Mouse (Mus musculus) layer of hippocampus, postnatal 10 days (tissue): Measurements from ENCODE around the gene Cideb. TPM values are rescaled to one million over a fixed set of nuclear protein-coding genes. Genes with fewer than 3 reads are reported as not detected.

Source experiments
- DNase-seq, 2 experiments: peaks; one replicate each; pipeline ENCODE4 v3.0.0; 2021; ENCODE audit warnings: low spot score in 2 of 2
- long read RNA-seq: library from polyadenylated mRNA; stranded (forward); transcript quantifications from one replicate; pipeline ENCODE4 v2.0.0, GENCODE M21; 2023
- total RNA-seq, 2 experiments: library from RNA; stranded (reverse); gene quantifications; 2 replicates each; pipeline ENCODE4 v1.2.3; 2021

The Cideb gene
- total RNA-seq = under 1 TPM; 0.47 to 0.89 TPM
- long read RNA-seq, partial matches to known transcripts = 0 of 1 reads
- long read RNA-seq, other reads (novel, unspliced or antisense) = 0 of 1 reads

DNA sequence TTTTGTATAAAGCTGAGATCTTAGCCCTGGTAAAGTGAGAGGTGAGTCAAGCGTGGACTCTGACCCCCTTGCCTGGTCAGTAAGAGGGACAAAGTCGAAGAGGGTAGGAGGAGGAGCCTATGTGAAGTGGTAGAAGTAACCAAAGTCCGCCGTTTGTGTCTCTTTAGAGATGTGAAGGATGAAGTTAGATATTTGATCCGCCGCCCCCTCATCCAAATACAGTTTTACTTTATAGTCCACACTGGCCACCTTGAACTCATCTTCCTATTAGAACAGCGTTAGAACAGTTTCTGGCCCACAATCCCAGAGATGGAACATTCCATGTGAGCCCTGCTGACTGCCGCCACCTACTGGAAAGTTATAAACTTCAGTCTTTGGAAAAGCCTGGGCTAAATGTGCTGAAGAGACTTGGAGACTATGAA lies at the start of gene Cideb:
Cideb (minus strand) TSS at position 96 of the 422 bp plus-strand sequence.
- peak; percentile 50 to 56 for DNase-seq

DNA sequence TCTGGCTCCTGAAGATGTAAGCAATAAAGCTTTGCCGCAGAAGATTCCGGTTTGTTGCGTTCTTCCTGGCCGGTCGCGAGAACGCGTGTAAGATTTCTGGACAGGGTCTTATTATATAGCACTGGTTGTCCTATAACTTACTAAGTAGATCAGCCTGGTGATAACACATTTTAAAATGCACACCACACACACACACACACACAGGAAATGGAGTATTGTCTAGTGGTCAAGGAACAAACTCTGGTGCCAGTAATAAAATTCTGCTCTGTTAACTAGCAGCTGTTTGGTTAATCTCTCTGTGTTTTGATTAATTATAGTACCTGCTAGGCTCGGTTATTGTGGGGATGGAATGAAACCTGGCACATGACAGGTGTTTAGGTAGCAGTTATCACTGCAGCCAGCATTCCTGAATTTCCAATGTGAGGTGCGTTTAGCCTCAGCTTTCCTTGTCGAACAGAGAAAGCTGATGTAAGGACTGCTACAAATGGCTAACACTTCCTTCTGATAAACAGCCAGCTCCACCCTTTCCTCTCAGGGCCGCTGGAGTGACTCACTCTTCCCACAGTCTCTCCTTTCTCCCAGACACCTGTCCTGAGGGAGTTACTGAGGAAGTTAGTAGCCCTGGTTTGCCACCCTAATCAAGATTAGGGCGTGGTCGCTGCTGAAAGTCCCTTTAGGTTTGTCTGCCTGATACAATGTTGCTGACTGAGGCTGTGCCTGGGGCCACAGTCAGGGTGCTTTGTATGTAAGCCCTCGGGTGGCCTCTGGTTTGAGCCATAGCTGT lies 37.3 kb upstream of the Cideb start:
- peak in 1 of 2 experiments; percentile 4 for DNase-seq

DNA sequence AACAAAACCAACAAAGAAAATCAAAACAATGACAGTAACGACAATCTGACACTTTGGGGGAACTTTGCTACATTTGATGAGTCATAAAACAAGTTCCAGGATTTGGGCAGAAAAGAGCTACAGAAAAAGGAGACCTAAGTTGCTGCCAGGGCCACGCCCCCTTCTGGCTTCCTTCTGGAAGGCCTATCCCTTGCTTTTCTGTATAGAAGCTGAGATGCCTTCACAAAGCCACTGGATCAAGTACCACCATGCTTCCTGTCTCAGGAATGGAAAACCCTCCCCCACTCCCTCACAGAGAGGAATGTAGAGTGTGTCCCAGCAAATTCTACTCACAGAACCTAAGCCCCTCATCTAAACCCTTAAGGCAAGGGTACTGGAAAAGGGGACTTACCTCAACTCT lies 35.7 kb upstream of the Cideb start:
- DNase-seq = peak in 1 of 2 experiments; percentile 4

DNA sequence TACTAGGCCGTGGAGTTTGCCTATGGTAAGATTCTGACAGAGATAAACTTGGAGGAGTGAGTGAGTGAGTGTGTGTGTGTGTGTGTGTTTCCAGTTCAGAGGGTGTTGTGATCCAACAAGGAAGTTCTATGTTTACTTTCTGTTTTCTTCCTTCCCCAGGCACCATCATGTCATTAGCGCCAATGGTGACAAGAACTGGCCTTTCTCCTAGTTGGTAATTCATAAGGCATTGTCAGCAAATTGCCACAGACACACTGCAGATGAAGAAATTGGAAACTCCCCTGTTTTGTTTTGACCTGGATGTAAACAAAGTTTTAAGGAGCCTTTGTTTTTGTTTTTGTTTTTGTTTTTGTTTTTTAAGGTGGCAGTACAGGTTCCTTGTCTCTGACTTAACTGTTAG lies 35.2 kb upstream of the Cideb start:
- DNase-seq = no peak

DNA sequence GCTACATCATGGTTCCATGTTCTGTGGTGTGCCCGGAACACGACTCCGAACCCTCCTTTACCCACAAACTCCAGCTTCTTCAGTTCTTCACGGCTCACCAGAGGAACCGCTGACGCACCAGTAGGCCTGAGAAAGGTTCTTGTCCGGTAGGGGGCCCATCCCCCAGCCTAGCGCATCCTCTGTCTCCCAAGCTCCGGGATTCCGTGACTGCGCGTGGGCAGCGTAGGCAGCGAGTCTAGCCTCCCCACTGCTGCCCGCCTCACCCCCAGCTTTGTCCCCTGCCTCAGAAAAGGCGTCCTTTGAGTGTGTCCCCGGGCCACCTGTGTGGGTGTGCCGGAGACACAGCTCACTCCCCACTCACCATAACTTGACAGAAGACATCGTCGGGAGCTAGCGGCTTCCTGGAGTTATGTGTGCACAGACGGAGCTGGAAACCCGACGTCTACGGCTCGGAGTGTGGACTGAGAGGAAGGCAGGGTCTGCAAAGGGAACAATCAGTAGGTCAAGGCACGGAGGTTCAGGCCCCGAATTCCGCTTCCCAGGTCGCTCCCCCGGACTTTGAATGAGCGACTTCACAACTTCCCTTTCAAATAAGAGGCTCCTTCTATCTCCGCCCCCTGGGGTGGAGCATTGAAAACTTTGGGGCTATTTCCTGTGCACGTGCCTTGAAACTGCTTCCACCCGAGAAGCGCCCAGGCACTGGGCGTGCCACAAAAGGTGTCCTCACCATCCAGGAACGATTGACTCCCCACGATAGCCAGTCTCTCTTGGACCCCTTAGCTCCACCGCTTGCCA lies 30.2 kb upstream of the Cideb start, which contains the start of gene Ripk3:
Ripk3 (minus strand) TSS at position 610 of the 795 bp plus-strand sequence.
- DNase-seq = peak in 1 of 2 experiments; percentile 10

DNA sequence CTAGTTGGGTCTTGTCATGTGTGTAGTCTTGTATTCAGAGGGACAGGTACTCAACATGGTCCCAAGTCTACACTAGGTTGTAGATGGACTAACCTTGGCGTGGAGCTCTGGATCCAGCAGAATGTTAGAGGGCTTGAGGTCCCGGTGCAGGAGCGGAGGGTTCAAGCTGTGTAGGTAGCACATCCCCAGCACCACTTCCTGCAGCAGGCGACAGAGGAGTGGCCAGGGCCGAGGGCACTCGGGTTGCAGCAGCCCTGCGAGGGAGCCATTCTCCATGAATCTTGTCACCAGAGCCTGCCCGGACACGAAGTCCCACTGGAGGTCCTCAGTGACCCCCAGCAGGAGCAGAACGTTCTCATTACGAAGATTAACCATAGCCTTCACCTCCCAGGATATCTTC lies 29.5 kb upstream of the Cideb start:
- peak in 1 of 2 experiments; percentile 7 for DNase-seq

DNA sequence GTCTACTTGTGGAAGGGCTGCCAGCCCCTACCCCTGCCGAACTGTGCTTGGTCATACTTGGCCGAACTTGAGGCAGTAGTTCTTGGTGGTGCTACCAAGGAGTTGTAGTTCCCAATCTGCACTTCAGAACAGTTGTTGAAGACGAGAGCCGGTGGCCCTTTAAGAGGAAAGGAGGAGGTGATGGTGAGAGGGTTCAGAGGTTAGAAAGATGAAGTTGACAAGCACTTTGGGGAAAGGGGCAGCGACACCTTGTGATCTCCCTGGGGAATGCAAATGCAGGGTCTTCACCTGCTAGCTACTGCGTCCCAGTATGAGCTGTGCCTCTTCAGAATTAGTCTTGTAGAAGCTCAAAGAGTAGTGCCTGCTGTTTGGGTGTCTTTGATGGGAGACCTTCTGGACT lies 26.9 kb upstream of the Cideb start:
- peak in 1 of 2 experiments; percentile 17 for DNase-seq

DNA sequence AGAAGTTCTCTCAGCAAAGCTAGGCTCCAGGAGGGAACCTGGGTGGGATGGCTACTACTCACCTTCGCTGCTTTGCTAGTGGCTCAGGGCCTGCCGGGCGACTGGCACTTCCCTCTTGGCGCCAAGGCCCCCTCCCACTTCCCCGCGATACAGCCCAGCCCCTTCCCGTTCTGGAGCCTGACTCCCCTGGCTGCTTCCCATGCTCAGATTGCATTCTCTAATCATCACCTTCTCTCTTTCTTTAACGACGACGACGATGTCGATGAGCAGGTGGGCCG lies 25.6 kb upstream of the Cideb start, which contains the start of gene Adcy4:
Adcy4 (minus strand) TSS at position 138 of the 278 bp plus-strand sequence.
- peak in 1 of 2 experiments; percentile 8 for DNase-seq

DNA sequence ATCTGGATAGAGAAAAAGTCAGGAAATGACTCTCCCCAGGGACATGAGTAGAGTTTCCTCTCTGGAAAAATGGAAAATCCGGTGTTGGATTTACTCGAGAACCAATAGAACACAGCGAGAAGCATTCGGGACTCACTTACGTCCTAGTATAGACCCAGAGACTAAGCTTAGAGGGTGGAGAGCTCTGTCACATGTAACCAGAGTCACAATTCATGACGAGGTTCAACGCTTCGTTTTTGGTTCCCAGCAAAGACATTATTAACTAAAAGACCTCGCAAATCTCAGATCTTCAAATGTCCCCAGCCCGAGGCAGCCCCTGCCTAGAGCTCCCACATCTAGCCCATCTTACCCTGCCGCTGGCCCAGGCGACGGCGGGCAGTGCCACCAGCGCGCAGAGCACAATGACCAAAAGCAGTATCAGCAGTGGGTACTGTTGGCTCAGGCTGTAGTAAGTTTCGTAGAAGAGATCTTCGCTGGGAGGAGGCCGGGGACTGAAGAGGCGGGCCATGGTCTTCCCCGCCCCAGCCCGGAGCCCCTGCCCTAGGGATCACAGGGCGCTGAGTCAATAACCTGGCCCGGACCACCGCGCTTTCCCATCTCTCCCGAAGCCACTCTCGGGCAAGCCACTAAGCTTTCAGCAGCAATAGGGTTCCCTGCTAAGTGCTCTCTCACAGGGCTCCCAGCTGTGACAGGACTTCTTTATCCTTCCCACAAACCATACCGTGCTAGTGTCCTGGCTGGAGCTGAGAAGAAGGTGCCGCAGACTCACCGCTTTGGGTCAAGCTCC lies 25.1 kb upstream of the Cideb start:
- peak in 1 of 2 experiments; percentile 12 for DNase-seq

DNA sequence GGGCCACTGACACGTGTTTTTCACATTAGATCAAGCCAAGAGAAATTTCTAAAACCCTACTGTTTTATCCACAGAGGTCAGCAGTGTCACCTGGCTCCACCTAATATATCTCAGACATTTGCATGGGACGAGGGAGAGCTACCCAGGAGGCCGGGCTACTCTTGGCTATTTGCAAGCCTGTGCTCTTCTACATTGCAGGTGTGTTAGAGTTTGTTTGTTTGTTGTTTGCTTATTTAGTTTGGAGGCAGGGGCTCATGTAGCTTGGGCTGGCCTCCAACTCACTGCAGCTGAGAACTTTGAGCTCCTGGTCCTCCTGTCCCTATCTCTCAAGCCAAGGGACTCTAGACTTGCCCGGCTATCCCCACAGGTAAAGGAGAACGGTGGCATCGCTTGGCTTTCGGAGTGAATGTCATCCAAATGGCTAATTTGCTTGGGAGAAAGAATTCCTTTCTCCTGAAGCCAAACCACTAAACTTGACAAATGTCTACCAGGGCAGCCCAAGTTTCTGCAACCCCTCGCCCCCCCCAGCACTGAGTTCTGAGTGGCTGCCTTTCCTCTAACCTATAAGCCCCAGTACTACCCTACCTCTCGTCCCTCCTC lies 24.2 kb upstream of the Cideb start:
- DNase-seq = peak in 1 of 2 experiments; percentile 7

DNA sequence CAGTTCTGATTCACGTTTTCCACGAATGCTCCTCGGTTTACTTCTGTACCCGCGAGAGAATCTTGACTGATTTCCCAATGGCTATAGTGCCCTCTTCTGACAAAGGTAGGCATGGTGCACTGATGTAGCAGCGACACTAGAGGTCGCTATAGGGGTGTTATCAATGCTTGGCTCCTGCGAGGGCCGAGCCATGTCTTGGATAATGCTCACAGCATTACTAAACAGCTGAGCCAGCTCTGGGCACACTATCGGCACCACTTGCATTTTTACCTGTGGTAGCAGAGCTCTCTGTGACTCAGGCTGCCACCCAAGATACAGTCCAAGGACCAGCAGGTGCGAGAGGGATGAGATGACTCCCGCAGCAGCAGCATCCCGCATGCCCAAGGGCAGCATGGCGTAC lies 23.1 kb upstream of the Cideb start:
- DNase-seq = peak; percentile 48 to 68

DNA sequence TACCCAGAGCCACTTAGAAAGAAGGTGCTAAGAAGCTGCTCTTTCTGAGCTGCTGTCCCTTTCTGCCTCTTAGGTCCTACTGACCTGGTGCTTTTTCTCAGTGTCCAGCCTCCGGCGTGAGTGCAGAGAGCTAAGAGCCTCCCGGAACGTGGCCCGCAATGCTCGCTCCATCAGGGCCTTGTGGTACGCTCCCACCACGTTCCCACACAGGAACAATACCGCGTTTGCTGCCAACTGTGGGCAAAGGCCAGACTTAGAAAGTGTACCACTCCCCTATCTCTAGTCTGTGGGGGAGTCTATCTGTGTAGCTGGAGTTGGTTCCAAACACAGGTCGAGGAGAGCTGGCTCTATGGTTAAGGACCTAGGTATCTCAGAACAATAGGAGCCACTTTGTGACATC lies 22.5 kb upstream of the Cideb start:
- DNase-seq = peak; percentile 2 to 10

DNA sequence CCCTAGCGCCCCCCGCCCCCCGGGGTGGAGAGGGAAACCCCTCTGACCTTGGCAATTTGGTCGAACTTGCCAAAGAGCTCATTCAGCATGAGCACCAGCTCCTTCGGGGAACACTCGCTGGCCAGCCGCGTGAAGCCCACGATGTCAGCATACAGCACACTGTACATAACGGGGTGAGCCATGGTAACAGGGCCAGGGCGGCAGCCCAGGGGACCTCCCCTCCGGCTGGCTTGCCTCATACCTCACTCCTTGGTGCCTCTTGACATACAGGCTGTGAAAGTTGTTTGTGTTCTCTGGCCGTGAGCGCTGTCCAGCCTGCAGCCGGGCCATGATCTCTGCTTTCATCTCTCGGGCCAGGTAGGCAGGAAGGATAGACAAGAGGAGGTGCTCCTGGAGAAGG lies 21.4 kb upstream of the Cideb start:
- DNase-seq = peak; percentile 0 to 8

DNA sequence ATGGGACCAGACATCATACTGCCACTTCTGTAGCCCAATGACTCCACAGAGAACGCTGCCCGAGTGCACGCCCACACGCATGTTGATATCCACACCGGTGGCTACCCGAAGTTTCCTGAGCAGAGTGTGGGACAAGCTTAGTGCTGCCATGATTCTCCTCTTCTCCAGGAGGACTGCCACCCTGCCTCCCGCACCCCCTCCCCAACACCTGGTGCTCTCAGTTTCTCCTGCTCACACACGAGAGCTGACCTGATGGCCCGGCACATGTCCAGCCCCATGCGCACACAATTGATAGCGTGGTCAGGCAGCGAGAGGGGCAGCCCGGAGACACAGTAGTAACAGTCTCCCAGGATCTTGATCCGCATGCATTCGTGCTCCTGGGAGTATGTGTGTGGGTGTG lies 20.4 kb upstream of the Cideb start:
- peak in 1 of 2 experiments; percentile 5 for DNase-seq

DNA sequence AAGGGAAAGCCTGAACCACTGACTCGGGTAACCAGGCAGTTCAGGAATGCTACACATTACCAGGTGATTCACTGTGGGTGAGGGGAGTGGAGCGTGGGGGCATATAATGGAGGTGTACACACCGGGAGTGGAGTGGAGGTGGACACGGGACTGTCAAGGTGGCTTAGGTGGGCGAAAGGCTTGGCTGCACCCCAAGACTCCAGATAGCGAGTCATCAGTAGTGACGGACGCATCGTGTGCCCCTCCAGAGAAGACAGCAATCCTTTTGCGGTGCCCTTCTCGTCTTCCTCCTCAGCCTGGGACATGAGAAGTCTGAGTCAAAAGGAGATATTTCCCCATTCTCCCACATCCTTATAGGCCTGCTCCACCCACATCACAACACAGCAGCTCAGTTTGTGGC lies 19.5 kb upstream of the Cideb start:
- no peak for DNase-seq

DNA sequence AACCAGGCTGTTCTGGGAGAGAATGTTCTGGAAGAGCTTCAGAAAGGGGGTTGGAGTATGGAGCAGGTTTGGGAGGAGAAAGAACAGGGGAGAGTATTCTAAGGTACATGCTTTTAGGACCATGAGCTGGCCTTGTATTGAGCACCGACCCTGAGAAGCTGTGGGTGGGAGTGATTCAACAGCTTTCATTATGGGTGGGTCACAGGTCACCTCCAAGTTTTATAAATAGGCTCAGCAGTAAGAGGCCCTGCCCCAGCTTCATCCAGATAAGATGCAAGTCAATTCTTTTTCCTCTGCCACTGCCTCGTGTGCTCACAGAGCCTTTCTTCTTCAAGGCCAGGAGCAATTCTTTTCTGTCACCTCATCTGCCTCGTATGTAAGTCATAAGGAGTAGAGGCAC lies 18.9 kb upstream of the Cideb start:
- no peak for DNase-seq

DNA sequence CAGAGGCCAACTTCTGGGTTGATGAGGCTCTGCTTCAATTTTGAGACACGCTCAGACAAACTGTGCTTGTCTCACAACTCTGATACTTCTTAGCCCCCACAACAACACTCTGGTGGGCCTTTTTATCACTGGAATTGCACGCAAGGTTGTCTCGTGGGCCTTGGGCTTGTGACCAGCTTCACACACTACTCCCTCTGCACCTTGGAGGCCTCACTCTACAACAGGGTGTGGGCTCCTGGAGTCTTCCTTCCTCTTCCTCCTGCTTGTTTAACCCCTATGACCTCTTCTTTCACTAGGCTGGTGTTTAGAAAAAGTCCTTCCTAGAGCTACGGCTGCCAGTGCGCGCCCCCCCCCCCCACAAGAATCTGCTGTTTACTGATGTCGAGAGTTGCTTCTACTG lies 18.5 kb upstream of the Cideb start:
- DNase-seq = no peak

DNA sequence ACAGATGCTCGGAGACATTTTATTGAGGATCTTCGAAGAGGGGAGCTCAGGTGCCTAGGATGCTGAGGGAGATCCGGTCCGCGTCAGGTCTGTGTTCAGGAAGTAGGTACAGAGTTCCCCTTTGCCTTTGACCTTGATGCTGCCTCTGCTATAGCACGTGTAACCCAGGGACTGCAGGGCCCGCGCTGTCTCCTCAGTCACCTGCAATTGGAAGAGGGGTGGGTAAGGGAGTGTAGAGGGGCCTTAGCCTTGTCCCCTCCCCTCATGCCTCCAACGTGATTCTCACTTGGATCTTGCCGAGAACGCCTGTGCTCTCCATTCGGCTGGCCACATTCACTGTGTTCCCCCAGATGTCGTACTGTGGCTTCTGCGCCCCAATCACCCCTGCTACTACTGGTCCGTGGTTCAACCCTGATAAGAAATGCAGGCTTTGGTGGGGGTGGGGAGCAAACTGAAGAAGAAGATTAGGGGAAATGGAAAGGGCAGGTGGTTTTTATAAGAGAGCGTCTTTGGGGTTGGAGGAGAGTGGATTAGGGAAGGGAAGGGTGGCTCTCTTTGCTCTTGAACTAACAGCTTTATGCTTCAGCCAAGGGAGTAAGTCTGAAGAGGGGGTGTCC lies 10.9 kb upstream of the Cideb start:
- no peak for DNase-seq

DNA sequence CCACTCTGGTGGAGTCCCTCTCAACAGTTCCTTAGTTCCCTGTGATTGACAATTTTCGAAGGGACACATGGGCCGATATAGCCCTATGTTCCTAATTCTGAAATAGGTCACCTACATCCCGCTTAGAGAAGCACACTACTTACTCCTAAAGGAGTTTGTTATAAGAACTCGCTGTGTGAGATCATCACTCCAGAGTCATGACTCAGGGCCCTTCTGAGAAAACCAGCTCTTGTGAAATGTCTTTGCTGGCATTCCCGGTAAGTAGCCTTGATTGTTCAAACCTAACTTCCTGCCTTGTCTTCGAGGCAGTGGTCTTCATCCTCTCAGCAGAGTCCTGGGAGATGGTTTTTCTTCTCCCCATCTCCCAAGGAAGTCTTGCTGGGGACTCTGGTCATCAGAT lies 10.3 kb upstream of the Cideb start:
- no peak for DNase-seq
